Mouse (Mus musculus): ENCODE results near the gene Spaca9.

The Spaca9 gene

DNA sequence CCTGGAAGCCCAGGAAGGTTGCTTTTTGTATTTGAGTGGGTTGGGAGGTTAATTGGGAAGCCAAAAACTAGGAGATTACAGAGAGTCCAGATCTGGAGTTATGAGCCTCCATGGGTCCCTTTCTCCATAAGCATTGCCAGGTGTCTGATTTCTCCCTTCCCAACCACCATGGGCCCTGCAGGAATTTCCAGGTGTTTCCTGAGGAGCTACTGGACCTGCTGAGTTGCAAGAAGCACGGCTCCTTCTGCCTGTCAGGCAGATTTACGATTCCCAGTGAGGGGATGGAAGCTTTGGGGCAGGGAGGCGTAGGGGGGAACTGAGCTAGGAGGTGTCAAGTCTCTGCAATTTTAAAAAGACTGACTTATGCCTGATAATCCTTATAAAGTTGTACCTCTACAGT, 33.7 kb downstream of the Spaca9 start:
- DNase-seq (ENCODE audit: low spot score) = no peak

DNA sequence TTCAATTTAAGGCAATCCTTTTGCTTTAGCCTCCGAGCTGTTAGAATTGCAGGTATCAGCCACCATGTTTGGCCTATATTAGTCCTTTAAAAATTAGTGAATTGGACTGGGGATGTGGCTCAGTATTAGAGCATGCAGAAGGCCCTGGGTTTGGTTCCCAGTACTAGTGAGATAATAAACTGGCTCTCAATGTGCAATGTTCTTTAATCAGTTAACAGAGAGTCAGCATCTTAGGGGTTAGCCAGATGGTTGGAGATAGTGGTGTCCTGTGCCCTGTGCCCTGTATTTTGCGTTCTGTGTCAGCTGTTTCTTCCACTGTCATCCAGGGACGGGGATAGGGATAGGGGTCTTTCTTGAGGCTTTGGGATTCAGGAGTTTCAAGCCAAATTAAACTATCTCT, 36.6 kb downstream of the Spaca9 start:
- no peak for DNase-seq (ENCODE audit: low spot score)

DNA sequence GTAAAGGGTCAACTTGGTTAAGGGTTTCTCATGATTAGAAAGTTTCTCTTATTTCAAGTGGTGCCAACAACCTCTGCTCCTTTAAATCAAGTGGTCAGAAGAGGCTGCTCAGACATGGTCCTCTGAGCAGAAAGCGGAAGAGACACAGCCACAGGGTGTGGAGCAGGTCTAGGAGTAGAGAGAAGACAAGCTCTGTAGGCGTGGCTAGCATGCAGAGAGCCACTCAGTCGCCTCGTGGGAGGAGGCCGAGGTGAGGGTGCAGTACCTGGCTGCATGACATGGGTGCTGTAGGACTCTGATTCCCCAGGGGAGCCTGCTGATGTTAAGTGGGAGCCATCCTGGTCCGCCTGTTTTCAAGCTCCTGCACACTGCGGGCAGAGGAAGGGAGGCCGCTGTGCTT, 43.3 kb downstream of the Spaca9 start:
- no peak for DNase-seq (ENCODE audit: low spot score)

DNA sequence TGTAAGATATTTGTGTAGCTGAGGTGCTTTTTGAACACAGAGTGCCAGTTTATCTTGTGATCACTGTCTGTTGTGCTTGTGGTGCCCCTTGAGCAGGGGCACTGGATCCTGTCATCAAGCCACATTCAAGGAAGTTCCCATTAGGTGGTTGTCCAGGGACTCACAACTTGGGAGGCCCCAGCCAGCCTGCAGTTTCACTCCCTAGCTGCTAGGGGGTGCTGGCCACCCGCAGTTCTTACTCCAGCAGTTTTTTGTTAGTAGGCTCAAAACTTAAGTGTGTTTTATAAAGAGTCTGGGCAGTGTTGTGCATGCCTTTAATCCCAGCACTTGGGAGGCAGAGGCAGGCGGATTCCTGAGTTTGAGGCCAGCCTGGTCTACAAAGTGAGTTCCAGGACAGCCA, 45.2 kb downstream of the Spaca9 start:
- no peak for DNase-seq (ENCODE audit: low spot score)

DNA sequence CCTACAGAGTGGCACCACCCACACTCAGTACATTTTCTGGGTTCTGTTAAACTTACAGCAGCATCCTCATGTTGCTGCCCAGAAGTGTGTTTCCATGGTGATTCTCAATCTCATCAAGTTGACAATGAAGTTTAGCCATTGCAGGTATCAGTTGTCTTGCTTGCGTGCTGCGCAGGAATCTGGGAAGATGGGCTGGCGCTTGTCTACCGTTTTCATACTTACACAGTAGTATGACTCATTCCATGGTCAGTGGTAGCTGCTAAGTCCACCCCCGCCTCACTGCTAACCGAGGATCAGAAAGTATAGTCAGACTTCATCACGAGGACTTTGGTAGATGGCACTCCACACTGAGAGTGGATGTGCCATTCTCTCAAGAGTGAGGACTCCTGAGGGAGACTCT, 46.2 kb downstream of the Spaca9 start:
- no peak for DNase-seq (ENCODE audit: low spot score)

DNA sequence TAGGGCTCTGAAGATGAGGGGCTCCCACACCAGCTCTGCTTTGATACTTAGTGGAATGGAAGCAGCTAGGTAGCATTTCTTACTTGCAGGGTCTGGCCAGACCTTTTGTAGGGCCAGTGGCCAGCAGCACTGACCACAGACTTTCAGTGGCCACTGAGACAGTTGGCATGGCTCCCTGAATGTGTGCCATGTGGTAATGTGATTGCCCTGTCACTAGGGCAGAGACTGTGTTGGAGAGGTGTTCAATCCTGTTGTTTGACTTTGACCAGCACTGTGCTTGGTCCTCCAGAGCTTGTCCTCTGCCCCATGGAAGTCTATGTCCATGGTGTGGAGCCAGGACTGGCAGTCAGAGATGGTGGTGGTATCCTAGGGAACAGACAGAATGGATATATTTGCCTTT, 49.0 kb downstream of the Spaca9 start:
- no peak for DNase-seq (ENCODE audit: low spot score)

DNA sequence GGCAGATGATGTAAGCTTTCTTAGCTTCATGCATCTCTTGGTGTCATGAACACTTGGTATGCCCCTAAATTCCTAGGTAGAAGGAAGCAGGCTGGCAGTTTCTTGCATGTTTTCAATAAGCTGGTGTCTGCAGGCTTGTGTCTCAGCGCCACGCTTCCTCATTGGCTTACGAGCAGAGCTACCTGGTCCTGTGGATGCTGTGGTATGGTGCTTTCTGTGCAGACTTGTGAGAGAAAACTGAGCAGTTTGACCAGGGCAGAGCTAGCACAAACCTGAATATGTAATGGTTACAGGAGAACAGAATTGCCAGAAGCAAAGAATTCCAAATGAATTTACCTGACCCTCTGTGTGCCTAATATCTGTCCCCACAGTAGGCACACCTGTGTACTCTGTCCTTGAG, 56.4 kb downstream of the Spaca9 start:
- no peak for DNase-seq (ENCODE audit: low spot score)
